Mouse (Mus musculus): ENCODE results near the gene BC049715.
"Not testable (repeated sequence)": the region's sequence is repeated elsewhere in the genome, so short reads cannot be mapped to it uniquely, and the experiment has no call there.

Gene BC049715

GRCm38 (mm10) chr6:136850267-136850666, 22.8 kb downstream of the BC049715 start:
- DNase-seq (ENCODE audit: low spot score) = no peak

DNA sequence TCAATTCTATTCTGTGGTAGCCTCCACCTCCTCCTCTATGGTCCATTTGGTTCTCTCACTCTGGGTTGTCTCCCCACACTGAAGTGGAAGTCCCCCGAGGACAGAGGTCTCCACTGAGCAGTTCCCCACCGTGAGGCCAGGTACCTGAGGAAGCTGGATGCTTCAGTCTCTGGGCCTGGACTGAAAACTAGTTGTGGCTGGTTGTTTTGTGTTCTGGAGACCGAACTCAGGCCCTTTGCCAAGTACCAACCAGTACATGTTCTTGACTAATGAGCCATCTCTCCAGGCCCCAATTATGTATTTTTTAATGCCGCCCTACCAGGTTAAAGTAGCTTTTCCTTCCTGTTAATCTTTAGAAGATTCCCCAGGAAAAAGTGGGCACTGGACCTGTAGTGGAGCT, 24.9 kb downstream of the BC049715 start:
- no peak for DNase-seq (ENCODE audit: low spot score)

- no peak for DNase-seq (ENCODE audit: low spot score)
Observed at GRCm38 (mm10) chr6:136852762-136853161, 25.3 kb downstream of the BC049715 start.

- no peak for DNase-seq (ENCODE audit: low spot score)
Observed at GRCm38 (mm10) chr6:136854361-136854781, 26.9 kb downstream of the BC049715 start.

DNA sequence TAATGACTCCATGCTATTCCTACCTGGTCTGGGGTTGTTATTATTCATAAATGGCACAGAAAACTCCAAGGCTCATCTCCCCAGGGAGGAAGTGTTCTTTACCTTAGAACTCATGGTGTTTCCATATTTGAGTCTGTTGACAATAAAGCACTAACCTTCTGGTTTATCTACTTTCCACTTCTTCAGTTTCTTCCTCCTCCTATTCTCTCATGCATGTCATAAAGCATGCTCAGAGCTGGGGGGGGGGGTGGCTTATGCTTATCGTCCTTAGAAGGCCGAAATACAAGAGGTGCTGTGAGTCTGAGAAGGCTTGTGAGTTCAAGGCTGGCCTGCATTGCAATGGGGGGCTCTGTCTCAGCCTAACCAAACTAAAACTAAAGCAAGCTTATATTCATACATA, 27.8 kb downstream of the BC049715 start:
- DNase-seq (ENCODE audit: low spot score) = no peak

DNA sequence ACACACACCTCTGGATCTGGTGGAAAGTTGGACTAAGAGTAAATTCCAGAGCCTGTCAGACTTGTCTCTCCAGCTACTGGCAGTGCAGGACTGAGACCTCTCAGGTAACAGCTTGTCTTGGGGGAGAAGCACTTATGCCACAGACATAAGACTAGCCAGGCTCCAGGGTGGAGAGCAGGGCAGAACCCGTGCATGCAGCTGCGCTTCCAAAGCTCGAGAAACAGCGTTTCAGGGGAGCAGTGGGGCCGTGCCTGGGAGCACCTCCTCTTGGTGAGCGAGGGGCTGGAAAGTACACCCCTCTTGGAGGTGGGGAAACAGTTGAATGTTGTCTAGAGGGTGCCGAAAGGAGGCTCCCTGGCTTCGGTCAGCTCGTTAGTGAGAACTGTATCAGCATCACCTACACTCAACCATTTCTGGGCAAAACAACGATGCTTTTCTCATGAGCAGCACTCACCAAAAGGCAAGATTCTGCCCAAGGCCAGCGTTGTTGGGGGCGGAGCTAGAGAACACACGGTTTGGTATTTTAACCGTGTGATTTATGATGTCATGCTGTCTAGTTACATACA, 28.7 kb downstream of the BC049715 start:
- DNase-seq (ENCODE audit: low spot score) = no peak

- DNase-seq (ENCODE audit: low spot score) = no peak
Observed at GRCm38 (mm10) chr6:136857186-136857872, 29.9 kb downstream of the BC049715 start, which contains the start of gene Art4. Gene Art4, minus strand, starts transcription at chr6:136857733.

DNA sequence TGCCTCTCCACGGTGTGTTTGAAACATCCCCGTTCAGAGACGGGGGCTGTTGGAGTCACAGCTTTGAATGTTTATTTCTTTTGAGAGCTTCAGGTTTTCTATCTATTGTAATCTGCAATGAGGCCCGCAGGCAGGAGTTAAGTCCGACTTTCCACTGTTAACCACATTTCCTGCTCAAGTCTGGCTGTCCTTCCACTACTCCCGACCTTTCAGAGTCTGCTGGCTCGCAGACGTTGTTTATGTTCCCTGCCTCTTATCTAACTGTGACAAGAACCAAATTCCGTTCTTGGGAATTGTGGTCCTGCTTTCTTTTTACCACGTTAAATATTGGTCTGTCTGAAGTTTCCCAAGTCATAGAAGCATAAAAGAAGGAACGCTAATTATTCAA, 30.4 kb downstream of the BC049715 start:
- peak; percentile 64 for DNase-seq (ENCODE audit: low spot score)

- DNase-seq (ENCODE audit: low spot score) = no peak
Observed at GRCm38 (mm10) chr6:136858420-136858819, 31.0 kb downstream of the BC049715 start.

- DNase-seq (ENCODE audit: low spot score) = peak; percentile 66
Observed at GRCm38 (mm10) chr6:136861020-136861419, 33.6 kb downstream of the BC049715 start.

GRCm38 (mm10) chr6:136865360-136865759, 37.9 kb downstream of the BC049715 start:
- DNase-seq (ENCODE audit: low spot score) = no peak

DNA sequence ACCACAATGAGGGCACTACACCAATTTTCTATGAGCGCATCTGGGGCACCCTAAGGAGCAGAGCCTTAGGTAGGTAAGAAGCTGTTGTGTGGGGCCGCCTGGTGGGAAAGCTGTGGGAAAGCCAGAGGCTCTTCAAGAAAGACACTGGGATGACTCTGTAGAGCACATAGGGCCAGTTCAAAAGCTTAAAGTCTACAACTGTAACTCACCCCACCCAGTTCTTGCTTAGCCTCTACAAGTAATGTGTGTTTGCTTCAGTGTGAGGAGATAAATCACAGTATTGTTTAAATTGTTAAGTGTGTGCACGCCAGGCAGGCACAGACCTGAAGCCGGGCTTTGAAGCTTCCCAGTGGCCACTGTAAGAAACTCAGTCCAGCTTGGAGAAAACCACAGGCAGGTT, 38.7 kb downstream of the BC049715 start:
- no peak for DNase-seq (ENCODE audit: low spot score)

DNA sequence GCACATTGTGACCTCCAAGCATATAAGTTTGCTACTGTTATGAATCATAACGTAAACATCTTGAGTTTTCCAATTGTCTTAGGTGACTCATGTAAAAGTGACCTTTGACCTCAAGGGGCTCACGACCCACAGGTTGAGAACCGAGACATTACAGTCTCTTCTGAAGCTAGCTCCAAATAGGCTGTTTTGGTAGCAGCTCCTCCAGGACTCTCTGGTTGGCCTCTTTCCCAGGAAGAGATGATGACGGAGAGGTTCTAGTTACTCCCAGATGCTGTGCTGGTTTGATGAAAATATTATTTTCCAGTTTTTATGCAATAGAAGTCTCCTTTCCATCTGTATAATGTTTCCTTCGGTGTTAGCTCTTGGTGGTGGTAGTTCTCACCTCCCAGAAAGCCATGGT, 41.5 kb downstream of the BC049715 start:
- no peak for DNase-seq (ENCODE audit: low spot score)

DNA sequence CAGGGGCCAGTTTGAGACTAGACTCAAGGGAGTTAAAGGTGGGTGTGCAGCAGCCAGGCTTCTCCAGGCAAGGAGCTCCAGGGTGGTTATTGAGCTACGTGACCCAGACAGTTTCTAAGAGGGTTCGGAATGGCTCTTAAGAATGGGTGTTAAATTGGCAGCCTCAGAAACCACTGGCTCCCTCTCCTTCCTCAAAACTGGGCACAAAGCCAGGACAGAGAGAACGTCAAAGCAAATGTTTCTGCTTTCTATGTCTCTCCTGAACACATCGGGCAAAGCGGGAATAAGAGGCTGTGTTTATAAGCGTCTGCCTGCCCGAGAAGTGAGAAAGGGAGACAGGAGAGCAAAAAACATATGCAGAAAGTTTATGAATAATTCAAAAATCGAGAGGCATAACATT, 47.2 kb downstream of the BC049715 start:
- DNase-seq (ENCODE audit: low spot score) = no peak

DNA sequence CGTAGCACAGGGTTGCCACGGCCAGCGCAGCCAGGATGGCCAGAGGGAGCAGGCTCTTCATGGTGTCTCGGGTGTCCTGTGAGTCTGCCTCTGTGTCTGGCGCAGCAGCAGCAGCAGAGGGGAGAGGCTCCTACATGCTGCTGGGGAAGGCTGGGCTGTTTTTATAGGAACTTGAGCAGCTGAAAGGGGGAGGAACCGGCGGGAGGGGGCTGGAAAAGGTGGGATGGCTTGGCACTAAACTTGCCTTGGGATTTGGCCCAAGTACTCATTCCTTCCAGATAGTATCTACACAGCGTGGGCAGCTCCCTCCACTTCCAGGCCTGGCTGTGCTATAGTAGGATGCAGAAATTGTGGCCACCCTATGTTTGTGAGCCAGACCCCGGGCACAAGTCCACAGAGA, 48.2 kb downstream of the BC049715 start, which contains the start of gene Mgp:
Gene Mgp, minus strand, starts transcription at position 154 of the 400 bp plus-strand sequence.
- peak; percentile 56 for DNase-seq (ENCODE audit: low spot score)

- DNase-seq (ENCODE audit: low spot score) = no peak
Observed at GRCm38 (mm10) chr6:136881678-136882077, 54.3 kb downstream of the BC049715 start.

- DNase-seq (ENCODE audit: low spot score) = no peak
Observed at GRCm38 (mm10) chr6:136883431-136883915, 56.0 kb downstream of the BC049715 start.

DNA sequence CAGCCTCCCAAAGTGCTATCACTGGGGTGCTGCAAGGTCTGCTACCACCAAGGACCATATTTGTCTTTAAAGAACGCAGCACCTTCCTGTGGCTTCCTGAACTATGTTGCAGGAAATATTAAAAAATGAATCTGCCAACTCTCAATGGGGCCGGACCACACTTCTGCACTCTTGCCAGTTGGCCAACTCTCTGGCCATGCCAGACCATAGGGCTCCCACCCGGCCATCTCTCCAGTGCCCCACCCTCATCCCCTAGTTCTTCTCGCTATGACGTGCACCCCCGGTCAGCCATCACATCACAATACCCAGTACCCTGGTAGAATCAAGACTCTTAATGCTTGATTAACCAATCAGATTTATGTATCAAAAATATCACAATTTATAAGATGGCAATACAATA, 56.5 kb downstream of the BC049715 start:
- DNase-seq (ENCODE audit: low spot score) = no peak

DNA sequence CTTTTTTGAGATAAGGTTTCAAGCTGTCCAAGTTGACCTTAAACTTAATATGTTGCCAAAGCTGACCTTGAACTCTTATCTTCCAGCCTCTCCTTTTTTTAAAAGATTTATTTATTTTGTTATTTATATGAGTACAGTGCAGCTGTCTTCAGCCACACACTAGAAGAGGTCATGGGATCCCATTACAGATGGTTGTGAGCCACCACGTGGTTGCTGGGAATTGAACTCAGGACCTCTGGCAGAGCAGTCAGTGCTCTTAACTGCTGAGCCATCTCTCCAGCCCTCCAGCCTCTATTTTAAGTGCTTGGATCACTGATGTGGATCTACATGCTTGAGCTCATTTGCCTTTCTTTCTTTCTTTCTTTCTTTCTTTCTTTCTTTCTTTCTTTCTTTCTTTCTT, 57.3 kb downstream of the BC049715 start:
- DNase-seq (ENCODE audit: low spot score) = not testable (repeated sequence)

- peak; percentile 78 for DNase-seq (ENCODE audit: low spot score)
Observed at GRCm38 (mm10) chr6:136887854-136888253, 60.4 kb downstream of the BC049715 start.

GRCm38 (mm10) chr6:136889067-136889466, 61.6 kb downstream of the BC049715 start:
- DNase-seq (ENCODE audit: low spot score) = no peak

- DNase-seq (ENCODE audit: low spot score) = no peak
Observed at GRCm38 (mm10) chr6:136889554-136889953, 62.1 kb downstream of the BC049715 start.
